Mouse (Mus musculus) liver, embryonic 13.5 days (tissue): ENCODE data around the gene Spag17. TPM values are rescaled to one million over a fixed set of nuclear protein-coding genes. Genes with fewer than 3 reads are reported as not detected.

Experiments used
- ATAC-seq: fragments of 200-750 bp; cut with Nextera tagmentation; 2 replicates; pipeline ENCODE4 v1.8.0; 2017; ENCODE audit warnings: low read depth, mild to moderate bottlenecking, moderate number of reproducible peaks, moderate library complexity
- DNase-seq: peaks from one replicate; pipeline ENCODE4 v3.0.0; 2022
- H3K27ac ChIP-seq: fragments of 300-500 bp; sonication (generic); 2 replicates; pipeline ENCODE4 v1.5.1; 2015; ENCODE audit warnings: moderate library complexity, mild to moderate bottlenecking, inconsistent platforms
- H3K27me3 ChIP-seq: fragments of 300-500 bp; sonication (generic); 2 replicates; pipeline ENCODE4 v1.6.1; 2015; ENCODE audit warnings: mild to moderate bottlenecking, inconsistent platforms
- H3K36me3 ChIP-seq: fragments of 300-500 bp; sonication (generic); 2 replicates; pipeline ENCODE4 v1.6.1; 2015; ENCODE audit warnings: mild to moderate bottlenecking, inconsistent platforms
- H3K4me1 ChIP-seq: fragments of 300-500 bp; sonication (generic); replicated peaks from 2 replicates; pipeline ENCODE4 v1.6.1; 2015; ENCODE audit warnings: inconsistent platforms
- H3K4me2 ChIP-seq: fragments of 300-500 bp; sonication (generic); 2 replicates; pipeline ENCODE4 v1.6.1; 2015; ENCODE audit warnings: inconsistent platforms, mild to moderate bottlenecking, moderate library complexity
- H3K4me3 ChIP-seq: fragments of 300-500 bp; sonication (generic); replicated peaks from 2 replicates; pipeline ENCODE4 v1.5.1; 2015; ENCODE audit warnings: mild to moderate bottlenecking, inconsistent platforms
- H3K9ac ChIP-seq: fragments of 300-500 bp; sonication (generic); 2 replicates; pipeline ENCODE4 v1.6.1; 2015; ENCODE audit warnings: mild to moderate bottlenecking, inconsistent platforms
- H3K9me3 ChIP-seq: fragments of 300-500 bp; sonication (generic); replicated peaks from 2 replicates; pipeline ENCODE4 v1.6.1; 2016; ENCODE audit warnings: inconsistent platforms
- WGBS: fragments of 180-500 bp; shearing (Covaris S2); methylation state at CpG from one replicate; pipeline ENCODE4 v1.1.7; 2015; ENCODE audit not compliant: insufficient replicate concordance; 5-methylcytosine and 5-hydroxymethylcytosine counted together
- polyA plus RNA-seq: library from polyadenylated mRNA; unstranded; fragments of >200 nt; fragmentation: Nextera tagmentation; extraction: Ambion mirVana; gene quantifications from 2 replicates; pipeline ENCODE4 v1.2.1, GENCODE M21; 2015

The Spag17 gene
- polyA plus RNA-seq, 1 experiment from 2014 or later: 0.12 TPM

DNA sequence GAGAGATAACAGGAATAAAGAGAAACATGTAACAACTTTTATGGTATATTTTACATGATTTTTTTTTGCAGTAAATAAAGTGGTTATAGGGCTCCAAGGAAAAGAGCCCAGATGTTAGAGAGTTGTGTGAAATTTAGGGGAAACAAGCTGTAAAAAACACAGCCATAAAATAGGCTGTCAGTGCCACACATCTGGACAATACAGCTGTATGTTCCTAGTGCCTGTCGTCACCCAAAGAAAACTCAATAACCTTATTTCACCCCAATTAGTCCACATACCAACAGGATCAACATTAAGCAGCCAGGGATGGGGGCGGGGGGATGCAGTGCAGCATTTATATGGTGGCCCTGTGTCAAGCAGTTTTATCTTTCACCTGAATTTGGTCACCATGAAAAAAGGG, 81.1 kb downstream of the Spag17 start:
- Histone ChIP-seq H3K36me3 (no peaks in the 10 kb centered on the region), H3K4me1 (no peaks in the 10 kb centered on the region), H3K27ac (no peak overlapping the region), H3K9me3 (peaks cover 2% of the 10 kb centered on the region; the same call in 1 of the 2 replicates), H3K27me3 (no peaks in the 10 kb centered on the region), H3K4me2 (no peak overlapping the region), H3K9ac (no peak overlapping the region), H3K4me3 (no peak overlapping the region)
- WGBS: 37% methylated on average over 2 of the region's 2 CpGs
- ATAC-seq: no peak
- DNase-seq: no peak

DNA sequence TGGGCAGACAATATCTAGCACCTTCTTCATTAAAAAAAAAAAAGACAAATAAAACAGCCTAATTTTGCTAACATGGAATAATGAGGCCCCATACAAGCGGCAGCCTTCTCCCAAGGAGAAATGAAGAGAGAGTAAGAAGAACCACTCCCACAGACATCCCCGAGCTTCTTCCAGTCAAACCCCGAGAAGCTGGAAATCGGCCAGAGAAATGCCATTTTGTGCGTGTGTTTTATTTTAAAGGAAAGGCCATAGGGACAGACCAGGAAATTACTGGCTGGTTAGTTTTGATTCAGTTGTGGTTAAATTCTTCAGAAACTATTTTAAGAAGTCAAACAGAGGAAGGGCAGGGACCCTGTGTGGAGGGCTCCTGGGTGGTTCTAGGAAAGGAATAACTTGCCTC, 85.6 kb downstream of the Spag17 start:
- Histone ChIP-seq H3K27ac (no peak overlapping the region), H3K27me3 (no peaks in the 10 kb centered on the region), H3K9ac (no peak overlapping the region), H3K4me1 (no peaks in the 10 kb centered on the region), H3K4me3 (no peak overlapping the region), H3K36me3 (no peaks in the 10 kb centered on the region), H3K4me2 (no peak overlapping the region), H3K9me3 (no peaks in the 10 kb centered on the region)
- DNase-seq (no peak), ATAC-seq (no peak)
- 54% methylated on average over 5 of the region's 5 CpGs for WGBS

DNA sequence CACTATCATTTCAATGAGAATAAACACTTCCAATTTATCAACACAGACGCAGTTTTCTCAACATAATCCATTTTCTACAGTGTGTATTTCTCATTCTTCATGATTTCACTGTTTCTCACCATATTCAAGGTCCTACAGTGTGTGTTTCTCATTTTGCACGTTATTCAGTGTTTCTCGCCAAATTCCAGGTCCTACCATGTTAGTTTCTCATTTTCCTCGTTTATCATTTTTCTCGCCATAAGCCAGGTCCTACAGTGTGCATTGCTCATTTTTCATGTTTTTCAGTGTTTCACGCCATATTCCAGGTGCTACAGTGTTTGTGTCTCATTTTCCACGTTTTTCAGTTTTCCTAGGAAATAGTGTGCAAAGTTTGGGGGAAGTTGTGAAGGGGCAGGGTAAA, 95.8 kb downstream of the Spag17 start:
- no peak overlapping the region for H3K4me2 ChIP-seq
- ATAC-seq: no peak
- 47% methylated on average over 7 of the region's 7 CpGs for WGBS

DNA sequence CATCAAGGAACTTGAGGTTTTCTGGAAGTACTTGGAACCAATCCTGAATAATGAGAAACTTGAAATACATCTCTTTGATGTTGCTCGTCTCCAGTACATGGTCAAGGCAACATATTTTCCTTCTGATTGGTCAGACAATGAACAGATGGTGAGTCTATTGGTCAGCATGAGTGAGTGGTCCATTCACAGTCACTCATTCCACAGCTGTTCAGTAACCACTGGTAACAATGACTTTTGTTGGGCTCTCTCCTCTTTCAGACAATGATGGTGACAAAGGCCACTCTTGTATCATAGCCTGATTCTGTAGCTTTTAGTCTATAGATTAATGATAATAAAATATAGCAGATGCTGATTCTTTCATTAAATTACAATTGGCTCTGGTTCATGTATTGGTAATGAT, 119.5 kb downstream of the Spag17 start:
- Histone ChIP-seq H3K9ac (no peak overlapping the region), H3K4me2 (no peak overlapping the region), H3K9me3 (no peaks in the 10 kb centered on the region), H3K4me3 (no peak overlapping the region), H3K36me3 (no peaks in the 10 kb centered on the region), H3K27me3 (no peaks in the 10 kb centered on the region), H3K27ac (no peak overlapping the region), H3K4me1 (no peaks in the 10 kb centered on the region)
- ATAC-seq (no peak), DNase-seq (no peak)
- WGBS: 41% methylated on average over 1 of the region's 1 CpGs

More for the DNA sequence above, 95.8 kb downstream of the Spag17 start:
- Histone ChIP-seq H3K9ac (no peak overlapping the region), H3K4me3 (no peak overlapping the region), H3K36me3 (no peaks in the 10 kb centered on the region), H3K27me3 (no peaks in the 10 kb centered on the region), H3K27ac (no peak overlapping the region), H3K4me1 (no peaks in the 10 kb centered on the region), H3K9me3 (no peaks in the 10 kb centered on the region)
- DNase-seq: no peak

DNA sequence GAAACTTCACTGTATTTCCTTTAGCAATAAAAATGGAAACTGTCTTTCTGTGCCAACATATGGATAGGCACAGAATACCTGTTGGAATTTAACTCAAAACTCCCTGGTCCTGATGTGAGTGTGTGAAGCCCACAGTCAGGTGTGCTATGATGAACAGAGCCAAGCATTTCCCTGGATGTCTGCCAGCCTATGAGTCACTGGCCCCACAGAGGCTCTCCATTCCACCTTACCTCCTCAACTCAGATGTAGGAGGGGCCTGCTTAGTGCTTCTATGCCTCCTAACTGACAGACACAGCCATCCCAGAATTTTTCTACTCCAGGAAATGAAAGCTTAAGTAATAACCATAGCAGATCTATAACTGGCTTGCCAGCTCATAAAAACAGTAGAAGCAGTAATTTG, 124.6 kb downstream of the Spag17 start:
- Histone ChIP-seq H3K36me3 (no peaks in the 10 kb centered on the region), H3K27me3 (no peaks in the 10 kb centered on the region), H3K9me3 (no peaks in the 10 kb centered on the region), H3K4me1 (no peaks in the 10 kb centered on the region), H3K27ac (no peak overlapping the region), H3K9ac (no peak overlapping the region), H3K4me3 (no peak overlapping the region), H3K4me2 (no peak overlapping the region)
- ATAC-seq: no peak
- no peak for DNase-seq

DNA sequence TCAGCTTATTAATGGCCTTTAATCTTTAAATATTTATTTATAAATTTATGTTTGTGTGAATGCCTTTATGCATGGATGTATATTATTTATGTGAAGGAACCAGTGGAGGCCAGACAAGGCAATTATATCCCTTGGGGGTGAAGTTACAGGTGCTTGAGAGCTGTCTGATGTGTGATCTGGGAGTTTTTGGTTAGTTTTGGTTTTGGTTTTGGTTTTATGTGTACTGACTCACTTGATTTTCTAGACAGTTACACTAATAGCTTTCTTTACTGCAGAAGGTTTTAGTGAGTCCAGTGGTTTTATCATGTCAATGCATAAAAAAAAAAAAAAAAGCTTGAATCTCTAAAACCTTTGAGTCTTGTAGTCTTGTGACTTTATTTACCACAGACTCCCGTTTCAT, 128.9 kb downstream of the Spag17 start:
- Histone ChIP-seq H3K9ac (no peak overlapping the region), H3K4me3 (no peak overlapping the region), H3K4me1 (no peaks in the 10 kb centered on the region), H3K4me2 (no peak overlapping the region), H3K27me3 (no peaks in the 10 kb centered on the region), H3K27ac (no peak overlapping the region), H3K9me3 (no peaks in the 10 kb centered on the region), H3K36me3 (no peaks in the 10 kb centered on the region)
- no peak for DNase-seq
- WGBS: 58% methylated on average over 1 of the region's 1 CpGs
- no peak for ATAC-seq

DNA sequence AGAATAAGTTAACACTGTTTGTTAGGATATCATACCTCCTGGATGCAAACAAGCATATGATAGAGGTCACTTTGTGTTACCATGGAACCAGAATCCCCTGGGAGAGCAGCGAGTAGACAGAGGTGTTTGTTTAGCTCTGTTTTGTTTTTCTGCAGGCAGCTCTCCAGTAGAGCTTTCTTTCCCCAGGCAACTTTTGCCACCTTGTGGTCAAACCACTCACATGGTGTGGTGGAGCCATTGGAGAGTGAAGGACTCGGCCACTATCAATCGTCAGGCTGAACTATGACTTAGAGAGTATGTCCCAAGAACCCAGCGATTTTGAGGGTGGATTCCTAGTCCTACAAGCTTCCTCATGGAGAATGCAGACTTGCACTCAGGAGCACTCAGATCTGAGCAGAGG, 146.1 kb downstream of the Spag17 start:
- no peak overlapping the region for H3K9ac ChIP-seq
- H3K36me3 ChIP-seq: no peaks in the 10 kb centered on the region
- no peaks in the 10 kb centered on the region for H3K9me3 ChIP-seq
- WGBS: 41% methylated on average over 4 of the region's 4 CpGs
- ATAC-seq: no peak
- H3K4me3 ChIP-seq: no peak overlapping the region
- no peaks in the 10 kb centered on the region for H3K27me3 ChIP-seq
- no peak overlapping the region for H3K4me2 ChIP-seq
- no peak for DNase-seq
- no peaks in the 10 kb centered on the region for H3K4me1 ChIP-seq
- no peak overlapping the region for H3K27ac ChIP-seq

DNA sequence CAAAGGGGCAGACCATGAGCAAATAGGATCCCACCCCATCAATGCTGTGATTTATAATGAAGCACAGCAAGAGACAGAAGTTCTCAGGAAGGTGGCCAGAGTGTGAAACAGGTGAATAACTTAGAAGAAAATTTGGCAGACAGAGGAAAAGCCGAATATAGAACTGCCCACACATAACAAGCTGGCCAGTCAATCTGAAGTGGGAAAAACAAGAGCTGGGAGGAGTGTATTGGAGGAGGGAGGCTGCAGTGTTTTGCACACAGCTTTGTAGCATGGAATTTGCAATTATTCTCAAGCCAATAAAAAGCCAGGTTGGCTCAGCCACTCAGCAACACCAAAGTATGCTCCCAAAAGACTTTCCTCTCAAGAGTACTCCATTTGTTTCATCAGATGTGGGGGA, 147.8 kb downstream of the Spag17 start:
- Histone ChIP-seq H3K4me3 (no peak overlapping the region), H3K36me3 (no peaks in the 10 kb centered on the region), H3K9me3 (no peaks in the 10 kb centered on the region), H3K4me1 (no peaks in the 10 kb centered on the region), H3K27me3 (no peaks in the 10 kb centered on the region), H3K4me2 (no peak overlapping the region), H3K9ac (no peak overlapping the region), H3K27ac (no peak overlapping the region)
- no peak for ATAC-seq
- 33% methylated on average over 1 of the region's 1 CpGs for WGBS
- no peak for DNase-seq

DNA sequence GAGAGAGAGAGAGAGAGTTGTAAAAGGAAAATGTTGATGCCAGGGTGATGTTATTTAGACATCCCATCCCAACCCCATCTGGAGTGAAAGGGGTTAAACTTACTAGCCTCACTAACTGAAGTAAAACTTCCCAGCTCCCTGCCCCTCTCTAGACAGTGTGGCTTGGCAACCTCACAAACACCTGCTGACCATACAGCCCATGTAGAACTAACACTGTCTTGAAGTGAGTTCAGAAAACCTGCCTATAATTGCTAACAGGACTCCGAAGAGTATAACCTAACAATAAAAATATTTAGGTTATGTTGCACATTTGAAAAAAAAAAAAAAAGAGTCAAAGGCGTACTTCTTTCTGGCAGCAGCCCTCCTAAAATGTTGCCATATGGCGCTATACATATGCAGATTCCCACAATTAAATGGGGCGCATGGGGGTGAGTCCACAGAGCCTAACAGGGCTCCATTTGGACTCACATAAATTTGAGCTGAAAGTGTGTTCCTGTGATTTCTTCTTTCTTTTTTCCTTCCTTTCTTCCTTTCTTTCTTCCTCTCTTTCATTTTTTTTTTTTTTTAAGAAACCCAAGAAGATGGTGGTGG, 149.3 kb downstream of the Spag17 start:
- H3K9me3 ChIP-seq: no peaks in the 10 kb centered on the region
- H3K4me3 ChIP-seq: no peak overlapping the region
- H3K27me3 ChIP-seq: no peaks in the 10 kb centered on the region
- H3K27ac ChIP-seq: no peak overlapping the region
- DNase-seq (no peak), ATAC-seq (no peak)
- H3K4me2 ChIP-seq: no peak overlapping the region
- 64% methylated on average over 4 of the region's 4 CpGs for WGBS
- no peak overlapping the region for H3K9ac ChIP-seq
- H3K4me1 ChIP-seq: no peaks in the 10 kb centered on the region
- H3K36me3 ChIP-seq: no peaks in the 10 kb centered on the region

DNA sequence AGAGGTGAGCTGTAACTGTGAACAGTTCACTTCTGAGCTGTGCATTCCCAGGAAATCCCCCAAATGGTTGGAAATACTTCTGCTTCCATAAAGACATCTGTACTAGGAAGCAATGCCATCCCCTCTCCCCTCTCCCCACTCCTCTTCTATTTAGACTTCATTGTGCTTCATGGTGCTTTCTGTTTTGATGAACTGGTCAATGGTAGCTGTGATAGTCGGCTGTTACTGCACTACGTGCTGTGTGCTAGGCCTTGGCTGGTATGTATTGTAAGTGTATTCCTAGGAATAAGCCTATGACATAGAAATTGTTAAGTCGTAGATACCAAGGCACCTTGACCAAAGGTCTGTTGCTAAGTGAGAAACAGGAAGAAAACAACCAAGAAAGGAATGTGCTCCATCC, 149.9 kb downstream of the Spag17 start:
- WGBS: 63% methylated on average over 3 of the region's 3 CpGs
- Histone ChIP-seq H3K36me3 (no peaks in the 10 kb centered on the region), H3K4me2 (no peak overlapping the region), H3K4me3 (no peak overlapping the region), H3K27me3 (no peaks in the 10 kb centered on the region), H3K9me3 (no peaks in the 10 kb centered on the region), H3K4me1 (no peaks in the 10 kb centered on the region), H3K27ac (no peak overlapping the region), H3K9ac (no peak overlapping the region)
- ATAC-seq (no peak), DNase-seq (no peak)

DNA sequence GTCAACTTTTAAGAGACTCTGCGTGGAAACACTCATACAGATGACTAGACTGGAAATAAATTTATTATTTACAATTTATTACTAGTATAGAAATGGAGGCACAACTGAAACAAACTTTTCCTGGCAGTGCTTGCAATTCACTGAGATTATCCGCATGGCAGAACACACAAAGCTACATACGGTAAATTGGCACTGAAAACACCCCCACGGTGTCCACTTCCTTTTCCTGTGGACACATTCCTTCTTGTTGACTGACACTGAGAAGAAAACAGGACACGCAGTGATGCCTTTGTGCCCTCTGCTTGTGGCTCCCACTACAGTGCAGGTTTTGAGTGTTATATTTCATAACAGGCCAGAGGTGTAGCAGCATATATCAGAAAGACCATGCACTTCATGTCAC, 151.6 kb downstream of the Spag17 start:
- DNase-seq (no peak), ATAC-seq (no peak)
- Histone ChIP-seq H3K4me2 (no peak overlapping the region), H3K4me1 (no peaks in the 10 kb centered on the region), H3K9me3 (no peaks in the 10 kb centered on the region), H3K27me3 (no peaks in the 10 kb centered on the region), H3K36me3 (no peaks in the 10 kb centered on the region), H3K9ac (no peak overlapping the region), H3K4me3 (no peak overlapping the region), H3K27ac (no peak overlapping the region)
- WGBS: 54% methylated on average over 5 of the region's 5 CpGs

DNA sequence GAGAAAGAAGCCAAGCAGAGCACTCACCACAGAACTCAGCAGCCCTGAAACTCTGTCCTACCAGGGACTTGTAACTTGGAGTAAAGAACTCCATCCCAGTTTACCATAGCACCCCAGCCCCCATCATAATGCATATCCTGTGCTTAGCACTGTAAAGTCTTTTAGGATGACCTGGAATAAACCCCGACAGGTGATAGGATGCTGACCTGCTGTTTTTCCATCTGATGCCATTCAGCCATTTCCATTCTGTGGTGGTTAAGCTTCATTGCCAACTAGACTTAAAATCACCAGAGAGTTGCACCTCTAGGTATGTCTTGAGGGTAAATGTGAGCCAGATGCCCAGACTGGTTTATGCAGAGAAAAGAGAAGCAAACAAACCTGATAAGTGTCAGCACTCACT, 189.2 kb downstream of the Spag17 start:
- no peak overlapping the region for H3K4me2 ChIP-seq
- ATAC-seq: no peak

More for the DNA sequence above, 189.2 kb downstream of the Spag17 start:
- 64% methylated on average over 1 of the region's 1 CpGs for WGBS
- Histone ChIP-seq H3K4me1 (no peaks in the 10 kb centered on the region), H3K36me3 (no peaks in the 10 kb centered on the region), H3K27ac (no peak overlapping the region), H3K9me3 (no peaks in the 10 kb centered on the region), H3K4me3 (no peak overlapping the region), H3K27me3 (no peaks in the 10 kb centered on the region), H3K9ac (no peak overlapping the region)
- no peak for DNase-seq
